Mouse (Mus musculus) skeletal muscle tissue, adult 2 months (tissue): ENCODE measurements around the gene Atp4b.
A peak's percentile ranks its signal among the peaks of the same experiment; 100 is the strongest.
"Not testable (repeated sequence)": the region's sequence is repeated elsewhere in the genome, so short reads cannot be mapped to it uniquely, and the experiment has no call there.

Experiments
- DNase-seq: peaks from one replicate; pipeline ENCODE4 v3.0.0-alpha.2; 2012; ENCODE audit warnings: low read depth, low spot score

Gene Atp4b

GRCm38 (mm10) chr8:13382999-13383398, 13.6 kb downstream of the Atp4b start:
- DNase-seq = no peak

GRCm38 (mm10) chr8:13382536-13382935, 14.1 kb downstream of the Atp4b start:
- DNase-seq = no peak

GRCm38 (mm10) chr8:13381630-13382029, 15.0 kb downstream of the Atp4b start:
- no peak for DNase-seq

GRCm38 (mm10) chr8:13373151-13373662, 23.4 kb downstream of the Atp4b start:
- no peak for DNase-seq

GRCm38 (mm10) chr8:13361865-13362264, 34.8 kb downstream of the Atp4b start:
- DNase-seq = no peak

- DNase-seq = no peak
Observed at GRCm38 (mm10) chr8:13360213-13360612, 36.4 kb downstream of the Atp4b start.

GRCm38 (mm10) chr8:13356681-13357080, 39.9 kb downstream of the Atp4b start:
- DNase-seq = peak; percentile 67

- DNase-seq = no peak
Observed at GRCm38 (mm10) chr8:13356221-13356620, 40.4 kb downstream of the Atp4b start.

- no peak for DNase-seq
Observed at GRCm38 (mm10) chr8:13353883-13354282, 42.7 kb downstream of the Atp4b start.

- DNase-seq = no peak
Observed at GRCm38 (mm10) chr8:13353155-13353833, 43.3 kb downstream of the Atp4b start.

GRCm38 (mm10) chr8:13352601-13353000, 44.0 kb downstream of the Atp4b start:
- DNase-seq = no peak

GRCm38 (mm10) chr8:13351593-13351992, 45.0 kb downstream of the Atp4b start:
- no peak for DNase-seq

GRCm38 (mm10) chr8:13350052-13350451, 46.6 kb downstream of the Atp4b start:
- no peak for DNase-seq

GRCm38 (mm10) chr8:13343134-13343533, 53.5 kb downstream of the Atp4b start:
- no peak for DNase-seq

GRCm38 (mm10) chr8:13342340-13342739, 54.3 kb downstream of the Atp4b start:
- DNase-seq = no peak

GRCm38 (mm10) chr8:13340650-13341049, 56.0 kb downstream of the Atp4b start:
- DNase-seq = no peak

- no peak for DNase-seq
Observed at GRCm38 (mm10) chr8:13339646-13339990, 57.0 kb downstream of the Atp4b start.

- DNase-seq = no peak
Observed at GRCm38 (mm10) chr8:13338901-13339645, 57.6 kb downstream of the Atp4b start.

GRCm38 (mm10) chr8:13338255-13338860, 58.3 kb downstream of the Atp4b start, which contains the start of gene Tfdp1:
TSS of gene Tfdp1 (plus strand) at chr8:13338751.
- DNase-seq = peak; percentile 74

GRCm38 (mm10) chr8:13337678-13338077, 58.9 kb downstream of the Atp4b start:
- no peak for DNase-seq

- DNase-seq = not testable (repeated sequence)
Observed at GRCm38 (mm10) chr8:13337245-13337644, 59.4 kb downstream of the Atp4b start.
